Mouse (Mus musculus) embryonic facial prominence, embryonic 13.5 days (tissue): ENCODE measurements around the gene Cd59b. TPM values are rescaled to one million over a fixed set of nuclear protein-coding genes. Genes with fewer than 3 reads are reported as not detected.
"Not testable (repeated sequence)": the region's sequence is repeated elsewhere in the genome, so short reads cannot be mapped to it uniquely, and the experiment has no call there.

Experiments
- ATAC-seq: fragments of 200-750 bp; cut with Nextera tagmentation; 2 replicates; pipeline ENCODE4 v1.8.0; 2017; ENCODE audit warnings: low read depth; ENCODE audit not compliant: insufficient number of reproducible peaks, insufficient read depth, low FRiP score, low TSS enrichment
- H3K27ac ChIP-seq: fragments of 300-500 bp; sonication (generic); 2 replicates; pipeline ENCODE4 v1.5.1; 2015; ENCODE audit warnings: moderate library complexity, mild to moderate bottlenecking, inconsistent platforms
- H3K27me3 ChIP-seq: fragments of 300-500 bp; sonication (generic); 2 replicates; pipeline ENCODE4 v1.6.1; 2015; ENCODE audit warnings: mild to moderate bottlenecking, inconsistent platforms
- H3K36me3 ChIP-seq: fragments of 300-500 bp; sonication (generic); 2 replicates; pipeline ENCODE4 v1.6.1; 2015; ENCODE audit warnings: mild to moderate bottlenecking, inconsistent platforms
- H3K4me1 ChIP-seq: fragments of 300-500 bp; sonication (generic); 2 replicates; pipeline ENCODE4 v1.6.1; 2015; ENCODE audit warnings: inconsistent platforms
- H3K4me2 ChIP-seq: fragments of 300-500 bp; sonication (generic); 2 replicates; pipeline ENCODE4 v1.6.1; 2015; ENCODE audit warnings: moderate library complexity, mild to moderate bottlenecking, inconsistent platforms
- H3K4me3 ChIP-seq: fragments of 300-500 bp; sonication (generic); 2 replicates; pipeline ENCODE4 v1.5.1; 2015; ENCODE audit warnings: mild to moderate bottlenecking, inconsistent platforms
- H3K9ac ChIP-seq: fragments of 300-500 bp; sonication (generic); 2 replicates; pipeline ENCODE4 v1.6.1; 2015; ENCODE audit warnings: mild to moderate bottlenecking, inconsistent platforms
- H3K9me3 ChIP-seq: fragments of 300-500 bp; sonication (generic); 2 replicates; pipeline ENCODE4 v1.6.1; 2016; ENCODE audit warnings: inconsistent platforms
- WGBS: fragments of 180-500 bp; shearing (Covaris S2); methylation state at CpG from one replicate; pipeline ENCODE4 v1.1.7; 2015; ENCODE audit warnings: mixed read lengths; 5-methylcytosine and 5-hydroxymethylcytosine counted together
- polyA plus RNA-seq: library from polyadenylated mRNA; unstranded; fragments of >200 nt; fragmentation: Nextera tagmentation; extraction: Ambion mirVana; gene quantifications from 2 replicates; pipeline ENCODE4 v1.2.1, GENCODE M21; 2015

Cd59b gene
- polyA plus RNA-seq, 1 experiment from 2014 or later: 5.0 TPM

DNA sequence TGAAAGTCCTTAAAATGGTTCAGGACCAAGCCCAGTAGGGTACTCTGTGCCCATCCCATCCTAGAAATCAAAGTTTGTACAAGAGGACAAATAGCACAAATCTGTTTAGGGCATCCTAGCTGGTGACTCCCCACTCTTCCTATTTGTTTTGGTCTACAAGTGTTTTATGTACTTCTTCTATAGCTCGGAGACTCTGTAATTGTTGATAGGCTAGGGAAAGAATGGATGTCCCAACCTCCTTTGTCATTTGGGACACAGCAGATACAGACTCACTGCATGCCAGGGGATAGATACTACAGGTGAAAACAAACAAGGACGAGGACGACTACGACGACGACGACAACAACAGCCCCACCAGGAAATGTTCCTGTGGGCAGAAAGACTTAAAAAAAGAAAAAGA lies 1.2 kb upstream of the Cd59b start, which contains the start of gene Gm10799:
Gene Gm10799, minus strand, starts transcription at position 101 of the 400 bp plus-strand sequence.
- not testable (repeated sequence) for H3K36me3 ChIP-seq, H3K27me3 ChIP-seq, ATAC-seq, H3K9me3 ChIP-seq, H3K9ac ChIP-seq, H3K4me1 ChIP-seq, H3K27ac ChIP-seq, H3K4me2 ChIP-seq, H3K4me3 ChIP-seq
- WGBS: 88% methylated on average over 7 of the region's 7 CpGs

DNA sequence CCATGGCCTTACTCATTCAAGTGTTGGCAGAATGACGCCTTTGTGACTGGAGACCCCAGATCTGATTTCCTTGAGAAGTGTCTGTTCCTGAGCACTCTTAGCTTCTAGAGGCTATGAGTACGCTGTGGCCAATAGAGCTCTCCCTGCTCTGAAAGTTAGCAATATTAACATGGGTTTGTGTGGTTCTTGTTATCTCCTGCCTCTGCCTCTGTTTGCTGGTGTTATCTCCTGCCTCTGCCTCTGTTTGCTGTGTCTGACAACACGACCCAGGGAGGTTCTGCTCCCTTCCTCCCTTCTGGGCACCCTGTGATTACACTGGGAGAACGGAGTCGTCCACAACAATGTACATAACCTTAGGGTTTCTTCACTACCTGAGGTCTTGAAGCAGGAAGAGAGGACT lies 8.6 kb downstream of the Cd59b start:
- not testable (repeated sequence) for H3K9ac ChIP-seq, H3K4me1 ChIP-seq, ATAC-seq, H3K4me2 ChIP-seq, H3K9me3 ChIP-seq, H3K36me3 ChIP-seq, H3K27ac ChIP-seq, H3K27me3 ChIP-seq, H3K4me3 ChIP-seq
- WGBS: 72% methylated on average over 5 of the region's 5 CpGs

DNA sequence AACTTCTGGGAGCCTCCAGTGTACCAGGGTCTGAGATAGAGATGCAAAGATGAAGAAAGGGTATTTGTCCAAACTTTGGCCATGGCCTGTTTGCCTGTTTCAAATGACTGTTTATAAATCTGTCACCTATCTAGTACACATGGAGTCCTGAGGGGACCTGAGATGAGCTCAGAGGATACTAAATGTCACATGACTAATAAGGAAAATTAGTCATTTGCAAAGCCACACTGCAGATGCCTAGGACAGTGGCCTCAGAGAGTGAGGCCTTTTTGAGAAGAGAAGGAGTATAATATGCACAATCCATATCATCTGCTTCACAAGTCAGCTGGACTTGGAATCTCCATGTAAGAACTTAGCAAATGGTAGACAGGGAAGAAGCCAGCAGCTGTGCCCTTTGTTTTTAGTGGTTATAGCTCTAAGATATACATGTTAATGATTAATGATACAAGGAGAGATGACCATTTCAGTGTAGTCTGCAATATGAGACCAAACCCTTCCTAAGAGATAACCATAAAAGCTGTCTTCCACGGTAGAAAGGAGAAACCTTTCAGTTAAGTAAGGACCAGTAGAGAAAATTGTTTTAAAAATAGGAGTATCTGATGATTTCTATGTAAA lies 11.9 kb downstream of the Cd59b start:
- H3K27me3 ChIP-seq, H3K4me2 ChIP-seq, ATAC-seq, H3K27ac ChIP-seq, H3K4me1 ChIP-seq, H3K4me3 ChIP-seq, H3K9ac ChIP-seq, H3K36me3 ChIP-seq, H3K9me3 ChIP-seq: not testable (repeated sequence)
- 80% methylated on average over 1 of the region's 1 CpGs for WGBS

DNA sequence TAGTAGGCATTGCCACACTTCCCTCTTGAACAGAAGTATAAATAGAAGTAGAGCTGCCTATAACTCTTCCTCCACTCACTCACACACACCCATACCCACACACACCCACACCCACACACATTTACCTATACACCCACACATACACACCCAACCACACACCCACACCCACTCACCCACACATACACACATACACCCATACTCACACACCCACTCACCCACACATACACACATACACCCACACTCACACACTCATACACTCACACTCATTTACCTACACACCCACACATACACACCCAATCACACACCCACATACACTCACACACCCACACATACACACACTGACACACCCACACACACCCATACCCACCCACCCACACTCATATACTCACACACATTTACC lies 12.8 kb downstream of the Cd59b start:
- ATAC-seq: no peak
- Histone ChIP-seq H3K9ac (no peak overlapping the region), H3K27me3 (no peaks in the 10 kb centered on the region)

DNA sequence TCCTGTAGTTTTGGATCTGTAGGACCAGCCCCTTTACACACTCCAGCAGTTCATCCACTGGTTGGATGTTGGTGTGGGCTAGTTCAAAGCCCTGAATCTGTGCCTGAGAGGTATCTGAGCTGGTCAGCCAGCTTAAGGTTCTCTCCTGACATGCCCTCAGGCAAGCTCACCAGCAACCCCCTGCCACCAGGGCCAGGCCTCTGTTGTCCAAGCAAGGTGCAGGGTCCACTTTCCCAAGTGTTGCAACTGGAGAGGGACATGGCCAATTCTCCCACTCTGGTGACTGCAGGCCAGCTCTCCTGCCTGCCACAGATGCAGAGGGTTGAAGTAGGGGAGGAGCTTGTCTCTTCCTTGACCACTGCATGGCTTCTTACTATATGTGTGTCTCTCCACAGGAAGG lies 14.4 kb downstream of the Cd59b start:
- H3K4me2 ChIP-seq, H3K27ac ChIP-seq, H3K9me3 ChIP-seq, H3K36me3 ChIP-seq, H3K27me3 ChIP-seq, ATAC-seq, H3K4me3 ChIP-seq, H3K9ac ChIP-seq, H3K4me1 ChIP-seq: not testable (repeated sequence)

More for the DNA sequence above, 12.8 kb downstream of the Cd59b start:
- Histone ChIP-seq H3K9me3 (no peaks in the 10 kb centered on the region), H3K36me3 (no peaks in the 10 kb centered on the region), H3K27ac (no peak overlapping the region), H3K4me3 (no peak overlapping the region), H3K4me1 (no peaks in the 10 kb centered on the region), H3K4me2 (no peak overlapping the region)

DNA sequence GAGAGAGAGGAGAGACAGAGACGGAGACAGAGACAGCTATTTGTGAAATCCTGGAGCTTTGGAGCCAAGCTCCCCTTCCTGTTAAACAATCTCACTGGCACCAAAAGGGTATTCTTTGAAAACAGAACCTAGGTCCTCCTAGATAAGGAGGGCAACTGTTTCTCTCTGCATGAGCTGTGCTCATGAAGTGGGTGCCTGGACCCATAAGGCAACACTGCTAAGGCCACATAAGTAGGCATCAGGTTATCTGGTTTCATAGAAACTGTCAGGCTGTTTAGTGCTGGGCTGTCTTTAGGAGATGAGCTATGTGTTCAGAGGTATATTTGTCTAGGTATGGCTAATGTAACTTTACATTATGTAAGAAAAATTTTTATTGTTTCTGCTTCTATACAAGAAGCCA lies 17.9 kb downstream of the Cd59b start:
- 95% methylated on average over 1 of the region's 1 CpGs for WGBS
- not testable (repeated sequence) for H3K36me3 ChIP-seq, H3K9ac ChIP-seq, H3K4me2 ChIP-seq, H3K4me1 ChIP-seq, H3K27ac ChIP-seq, H3K4me3 ChIP-seq, H3K9me3 ChIP-seq, H3K27me3 ChIP-seq, ATAC-seq

DNA sequence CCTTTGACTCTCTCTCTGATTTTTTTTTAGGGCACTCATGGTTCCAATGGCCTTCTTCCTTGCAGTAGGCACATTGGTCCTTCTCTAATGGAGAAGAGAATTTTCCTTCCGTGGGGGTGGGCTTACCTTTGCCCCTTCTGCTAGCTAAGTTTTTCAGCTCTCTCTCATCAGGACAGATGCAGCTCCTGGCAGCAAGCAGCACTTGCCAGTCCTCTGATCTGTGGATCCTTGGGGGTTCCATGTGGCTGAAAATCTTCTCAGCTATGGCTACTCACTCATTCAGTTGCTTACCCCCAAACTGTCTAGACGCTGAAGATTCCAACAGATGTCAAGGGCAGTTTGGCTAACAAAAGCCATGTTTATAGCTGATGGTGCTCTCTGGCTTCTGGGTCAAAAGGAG lies 23.7 kb downstream of the Cd59b start:
- Histone ChIP-seq H3K9me3 (no peaks in the 10 kb centered on the region), H3K27me3 (no peaks in the 10 kb centered on the region), H3K4me2 (no peak overlapping the region), H3K4me3 (no peak overlapping the region), H3K36me3 (no peaks in the 10 kb centered on the region), H3K9ac (no peak overlapping the region), H3K27ac (no peak overlapping the region), H3K4me1 (peaks cover 8% of the 10 kb centered on the region; the same call in 1 of the 2 replicates)
- 82% methylated on average over 2 of the region's 2 CpGs for WGBS
- ATAC-seq: no peak

DNA sequence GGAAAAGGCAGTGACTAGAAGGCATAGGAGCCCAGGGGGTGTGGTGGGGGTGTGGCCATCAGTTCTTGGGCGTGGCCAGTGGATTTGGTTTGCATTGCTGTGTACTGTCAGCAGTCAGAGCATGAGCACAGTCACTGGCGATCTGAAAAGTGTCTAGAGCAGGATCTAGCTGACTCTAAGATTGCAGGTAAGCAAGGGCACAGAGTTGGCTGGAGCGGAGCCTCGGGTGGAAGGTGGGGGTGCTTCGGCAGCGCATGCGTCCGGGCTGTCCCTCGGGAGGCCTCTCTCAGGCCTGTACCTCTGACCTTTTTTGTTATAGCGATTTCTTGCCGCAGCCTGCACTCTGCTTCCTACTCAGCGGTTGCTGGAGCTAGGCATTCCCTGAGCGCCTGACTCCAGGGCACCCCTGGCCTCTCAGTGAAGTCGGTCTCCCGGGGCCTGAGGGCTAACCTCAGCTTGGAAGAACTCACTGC lies 26.1 kb downstream of the Cd59b start, which contains the start of gene Cd59a:
Gene Cd59a, plus strand, starts transcription at position 61 of the 473 bp plus-strand sequence.
- Histone ChIP-seq H3K4me3 (peak within 1 kb of the TSS; percentile 53), H3K27me3 (no peaks in the 10 kb centered on the region), H3K4me1 (peaks cover 15% of the 10 kb centered on the region), H3K9ac (peak within 1 kb of the TSS; percentile 74), H3K9me3 (no peaks in the 10 kb centered on the region), H3K4me2 (peak within 1 kb of the TSS; percentile 74), H3K36me3 (no peaks in the 10 kb centered on the region), H3K27ac (peak within 1 kb of the TSS; percentile 71)
- ATAC-seq: peak; percentile 85
- WGBS: 2% methylated on average over 15 of the region's 15 CpGs

DNA sequence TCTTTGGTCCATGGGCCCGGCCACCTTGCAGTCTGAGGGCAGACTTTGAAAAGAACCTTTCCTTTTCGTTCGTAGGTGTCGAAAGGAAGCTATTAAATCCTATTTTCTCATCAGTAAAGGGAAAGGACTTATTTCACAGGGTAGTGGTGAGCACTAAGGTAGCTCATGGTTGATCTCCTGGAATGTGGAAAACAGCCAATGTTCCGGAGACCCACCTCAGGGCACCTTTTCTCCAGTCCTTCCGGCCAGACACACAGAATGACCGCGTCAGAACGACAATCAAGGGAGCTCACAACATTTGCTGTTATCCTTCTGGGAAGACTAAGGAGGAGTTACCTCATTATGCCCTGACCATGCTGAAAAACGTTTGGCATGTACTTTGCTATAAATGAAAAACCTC lies 26.6 kb downstream of the Cd59b start:
- 33% methylated on average over 10 of the region's 10 CpGs for WGBS
- Histone ChIP-seq H3K4me1 (peaks cover 15% of the 10 kb centered on the region), H3K27me3 (no peaks in the 10 kb centered on the region), H3K27ac (peak overlapping the region; percentile 71), H3K9ac (peak overlapping the region; percentile 74), H3K9me3 (no peaks in the 10 kb centered on the region), H3K4me2 (peak overlapping the region; percentile 74), H3K4me3 (peak overlapping the region; percentile 53), H3K36me3 (no peaks in the 10 kb centered on the region)
- no peak for ATAC-seq

DNA sequence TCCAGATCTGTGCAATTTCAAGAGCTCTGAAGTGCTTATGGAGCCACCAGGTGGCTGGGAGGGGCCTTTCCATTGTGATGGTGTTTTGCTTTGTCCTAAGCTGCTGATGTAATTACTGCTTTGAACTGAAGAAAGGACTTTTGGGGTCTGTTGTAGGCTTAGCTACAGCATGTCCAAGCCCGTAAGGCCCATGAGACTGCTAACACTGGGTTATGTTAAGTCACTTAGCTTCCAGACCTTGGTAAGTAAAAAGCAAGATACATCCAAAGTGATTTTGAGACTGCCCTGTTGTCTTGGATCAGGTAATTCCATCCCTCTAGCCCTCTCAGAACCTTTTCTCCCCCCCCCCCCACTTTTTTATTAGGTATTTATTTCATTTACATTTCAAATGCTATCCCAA lies 27.1 kb downstream of the Cd59b start:
- not testable (repeated sequence) for H3K36me3 ChIP-seq, H3K9me3 ChIP-seq, H3K9ac ChIP-seq, ATAC-seq, H3K27me3 ChIP-seq, H3K4me3 ChIP-seq, H3K27ac ChIP-seq
- Histone ChIP-seq H3K4me2 (peak overlapping the region; percentile 74; the same call in 1 of the 2 replicates), H3K4me1 (peaks cover 15% of the 10 kb centered on the region)
- WGBS: 54% methylated on average over 1 of the region's 1 CpGs

DNA sequence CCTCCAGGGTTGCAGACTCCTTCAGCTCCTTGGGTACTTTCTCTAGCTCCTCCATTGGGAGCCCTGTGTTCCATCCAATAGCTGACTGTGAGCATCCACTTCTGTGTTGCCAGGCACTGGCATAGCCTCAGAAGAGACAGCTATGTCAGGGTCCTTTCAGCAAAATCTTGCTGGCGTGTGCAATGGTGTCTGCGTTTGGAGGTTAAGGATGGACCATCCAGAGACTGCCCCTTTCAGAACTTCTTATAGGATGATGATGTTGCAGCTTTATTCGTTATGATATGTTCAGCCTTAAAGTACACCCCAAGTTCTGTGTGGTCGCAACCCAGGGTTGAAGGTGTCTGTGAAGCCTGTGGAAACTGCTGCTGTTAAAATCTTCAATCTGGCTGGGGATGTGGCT lies 27.7 kb downstream of the Cd59b start:
- WGBS: 97% methylated on average over 4 of the region's 4 CpGs
- H3K4me1 ChIP-seq: peaks cover 15% of the 10 kb centered on the region

DNA sequence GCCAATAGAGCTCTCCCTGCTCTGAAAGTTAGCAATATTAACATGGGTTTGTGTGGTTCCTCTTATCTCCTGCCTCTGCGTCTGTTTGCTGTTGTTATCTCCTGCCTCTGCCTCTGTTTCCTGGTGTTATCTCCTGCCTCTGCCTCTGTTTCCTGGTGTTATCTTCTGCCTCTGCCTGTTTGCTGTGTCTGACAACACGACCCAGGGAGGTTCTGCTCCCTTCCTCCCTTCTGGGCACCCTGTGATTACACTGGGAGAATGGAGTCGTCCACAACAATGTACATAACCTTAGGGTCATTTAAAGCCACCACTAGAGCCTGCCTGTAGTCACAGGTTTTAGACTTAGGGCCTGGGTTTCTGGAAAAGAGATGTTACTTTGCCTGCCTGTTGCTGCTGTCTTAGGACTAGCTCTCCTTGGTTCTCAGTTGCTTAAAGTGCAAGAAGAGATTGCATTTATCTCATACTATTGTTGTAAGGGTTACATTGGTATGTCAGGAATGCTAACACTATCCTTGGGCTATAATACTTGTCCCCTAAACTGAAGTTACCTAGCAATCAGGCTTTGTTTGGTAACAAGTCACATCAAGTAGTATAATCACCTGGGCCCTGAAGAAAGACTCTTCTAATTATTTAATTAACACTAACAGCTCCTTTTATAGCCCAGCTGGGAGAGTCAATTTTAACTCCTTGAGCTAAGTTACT lies 29.0 kb downstream of the Cd59b start:
- no peak overlapping the region for H3K4me3 ChIP-seq
- no peak overlapping the region for H3K9ac ChIP-seq
- no peaks in the 10 kb centered on the region for H3K9me3 ChIP-seq
- H3K36me3 ChIP-seq: no peaks in the 10 kb centered on the region
- peaks cover 20% of the 10 kb centered on the region for H3K4me1 ChIP-seq
- no peak overlapping the region; the same call in 1 of the 2 replicates for H3K27ac ChIP-seq
- H3K27me3 ChIP-seq: no peaks in the 10 kb centered on the region
- ATAC-seq: no peak
- no peak overlapping the region for H3K4me2 ChIP-seq
- 27% methylated on average over 3 of the region's 3 CpGs for WGBS

More for the DNA sequence above, 27.7 kb downstream of the Cd59b start:
- not testable (repeated sequence) for H3K4me2 ChIP-seq, H3K27ac ChIP-seq, H3K9ac ChIP-seq, H3K36me3 ChIP-seq, ATAC-seq, H3K27me3 ChIP-seq, H3K4me3 ChIP-seq, H3K9me3 ChIP-seq
